Comparison of ENCODE assay signal across 8 mouse cellular contexts in genomic region chr16:93712189-93712885, GRCm38 (mm10). TPM values are rescaled to one million over a fixed set of nuclear protein-coding genes. Genes with fewer than 3 reads are reported as not detected.
DNase-seq lines count a peak whose midpoint lies in the region; ATAC-seq lines count a peak whose summit lies in the region.

No protein-coding gene starts in this region.

- no peak overlapping the region for H3K27ac ChIP-seq in forebrain, embryonic 11.5 days (ENCODE audit: low read depth, low read length)
- H3K27ac ChIP-seq in liver, embryonic 12.5 days = peak overlapping the region; percentile 89
- peak overlapping the region; percentile 60 for H3K27ac ChIP-seq in stomach, embryonic 15.5 days

- ATAC-seq in forebrain, embryonic 11.5 days (replicated peaks; ENCODE audit: low FRiP score) = peak; percentile 47; the same call in 1 of the 2 replicates
- ATAC-seq in liver, embryonic 12.5 days = peak; percentile 63
- peak; percentile 24; the same call in 1 of the 2 replicates for ATAC-seq in stomach, embryonic 15.5 days (ENCODE audit: insufficient read depth, low FRiP score, low read depth)

- peak overlapping the region; percentile 63 for H3K4me3 ChIP-seq in forebrain, embryonic 11.5 days (ENCODE audit: low read depth, low read length)
- H3K4me3 ChIP-seq in liver, embryonic 12.5 days = peak overlapping the region; percentile 80
- peak overlapping the region; percentile 69 for H3K4me3 ChIP-seq in stomach, embryonic 15.5 days (replicated peaks)

- H3K36me3 ChIP-seq in forebrain, embryonic 11.5 days (ENCODE audit: control insufficient read depth, insufficient read depth, low read length) = no peaks in the 10 kb centered on the region
- H3K36me3 ChIP-seq in liver, embryonic 12.5 days = peaks cover 9% of the 10 kb centered on the region; the same call in 1 of the 2 replicates
- no peaks in the 10 kb centered on the region for H3K36me3 ChIP-seq in stomach, embryonic 15.5 days

- peaks cover 6% of the 10 kb centered on the region; the same call in 1 of the 2 replicates for H3K27me3 ChIP-seq in forebrain, embryonic 11.5 days (ENCODE audit: control insufficient read depth, insufficient read depth, low read length)
- H3K27me3 ChIP-seq in liver, embryonic 12.5 days (replicated peaks) = peaks cover 5% of the 10 kb centered on the region; the same call in 1 of the 2 replicates
- H3K27me3 ChIP-seq in stomach, embryonic 15.5 days (replicated peaks) = no peaks in the 10 kb centered on the region

- WGBS in forebrain, embryonic 11.5 days = 11% methylated on average over 31 of the region's 31 CpGs
- WGBS in liver, embryonic 12.5 days (ENCODE audit: insufficient replicate concordance) = 6% methylated on average over 31 of the region's 31 CpGs
- 5% methylated on average over 31 of the region's 31 CpGs for WGBS in stomach, embryonic 15.5 days

- no peaks in the 10 kb centered on the region; the same call in 1 of the 2 replicates for H3K4me1 ChIP-seq in forebrain, embryonic 11.5 days (replicated peaks; ENCODE audit: control insufficient read depth, insufficient read depth, low read length)
- peaks cover 41% of the 10 kb centered on the region for H3K4me1 ChIP-seq in liver, embryonic 12.5 days
- H3K4me1 ChIP-seq in stomach, embryonic 15.5 days = peaks cover 13% of the 10 kb centered on the region; the same call in 1 of the 2 replicates

- H3K4me2 ChIP-seq in forebrain, embryonic 11.5 days (ENCODE audit: low read depth, low read length, severe bottlenecking) = peak overlapping the region; percentile 94
- H3K4me2 ChIP-seq in liver, embryonic 12.5 days = peak overlapping the region; percentile 98
- H3K4me2 ChIP-seq in stomach, embryonic 15.5 days = peak overlapping the region; percentile 93

- peak; percentile 42 for DNase-seq in cerebellum, adult 11-12 months
- DNase-seq in cerebellum, adult 9-11 months = no peak
- peak; percentile 18 for DNase-seq in retina, adult 2 months (ENCODE audit: low read depth, low spot score)
- no peak for DNase-seq in retina, embryonic 14.5 days (ENCODE audit: low spot score)
- no peak for DNase-seq in forebrain, embryonic 11.5 days (ENCODE audit: low spot score)
- DNase-seq in testis, postnatal 14 days (ENCODE audit: low spot score) = no peak

- peak overlapping the region; percentile 77 for H3K9ac ChIP-seq in forebrain, embryonic 11.5 days (ENCODE audit: low read length)
- H3K9ac ChIP-seq in liver, embryonic 12.5 days = peak overlapping the region; percentile 93
- peak overlapping the region; percentile 60 for H3K9ac ChIP-seq in stomach, embryonic 15.5 days

- H3K9me3 ChIP-seq in forebrain, embryonic 11.5 days (ENCODE audit: control insufficient read depth, low read length) = no peaks in the 10 kb centered on the region
- H3K9me3 ChIP-seq in liver, embryonic 12.5 days (replicated peaks) = no peaks in the 10 kb centered on the region
- no peaks in the 10 kb centered on the region for H3K9me3 ChIP-seq in stomach, embryonic 15.5 days

RNA-seq across cellular contexts. Expression of gene Dop1b, which starts 0.6 kb away (rescaled TPM):
- 11.5 and 15.5 TPM in 2 replicates for polyA plus RNA-seq in forebrain, embryonic 11.5 days (2014; fragmentation: Nextera tagmentation; extraction: Ambion mirVana)
- polyA plus RNA-seq in liver, embryonic 12.5 days (2016; fragmentation: Nextera tagmentation; extraction: Ambion mirVana) = 10.5 and 12.8 TPM in 2 replicates
- 17.8 and 20.5 TPM in 2 replicates for polyA plus RNA-seq in stomach, embryonic 15.5 days (2015; fragmentation: Nextera tagmentation; extraction: Ambion mirVana)

RNA-seq across cellular contexts. Expression of gene Cbr3, which starts 29.3 kb away (rescaled TPM):
- 0.59 TPM in 1 of 2 replicates, not detected in the other for polyA plus RNA-seq in forebrain, embryonic 11.5 days (2014; fragmentation: Nextera tagmentation; extraction: Ambion mirVana)
- 0.11 and 0.37 TPM in 2 replicates for polyA plus RNA-seq in liver, embryonic 12.5 days (2016; fragmentation: Nextera tagmentation; extraction: Ambion mirVana)
- polyA plus RNA-seq in stomach, embryonic 15.5 days (2015; fragmentation: Nextera tagmentation; extraction: Ambion mirVana) = 13.8 and 18.6 TPM in 2 replicates

Comparison
In these comparisons a context has a peak if more than half of its experiments do, and no peak if none do; other contexts are left out.
1. DNase-seq: peak in cerebellum, adult 11-12 months (single experiment) and retina, adult 2 months (single experiment); none in cerebellum, adult 9-11 months (single experiment), retina, embryonic 14.5 days (single experiment), forebrain, embryonic 11.5 days (single experiment) and testis, postnatal 14 days (single experiment).
2. Peak in every context shown above with its lines, with median percentiles within 50 percentile points of each other: ATAC-seq, H3K4me2 ChIP-seq, H3K4me3 ChIP-seq and H3K9ac ChIP-seq.